Mouse (Mus musculus) CH12.LX (cell line): ENCODE measurements around the gene Clock. TPM values are rescaled to one million over a fixed set of nuclear protein-coding genes. Genes with fewer than 3 reads are reported as not detected.

Source experiments
- DNase-seq: peaks from one replicate; pipeline ENCODE4 v3.0.0-alpha.2; 2013; ENCODE audit errors: extremely low read depth
- H3K27ac ChIP-seq: 2 replicates; pipeline ENCODE4 v1.5.1; 2012; ENCODE audit warnings: low read depth, mild to moderate bottlenecking, control low read depth, moderate library complexity; ENCODE audit not compliant: insufficient read depth
- H3K27me3 ChIP-seq: replicated peaks from 2 replicates; pipeline ENCODE3; 2012; ENCODE audit warnings: inconsistent platforms
- H3K36me3 ChIP-seq, 2 experiments: replicated peaks in 1 of 2; 2 replicates each; pipeline versions ENCODE3 to v1.6.1; 2012; ENCODE audit warnings: inconsistent platforms in 1 of 2, low read length in 1 of 2, mild to moderate bottlenecking in 1 of 2, mixed read lengths in 1 of 2, moderate library complexity in 1 of 2; ENCODE audit not compliant: control insufficient read depth in 1 of 2, insufficient read depth in 1 of 2
- H3K4me1 ChIP-seq, 2 experiments: 2 replicates each; pipeline ENCODE4 v1.6.1; 2012; ENCODE audit warnings: inconsistent platforms in 1 of 2, moderate library complexity in 1 of 2; ENCODE audit not compliant: insufficient read depth in 2 of 2, control insufficient read depth in 1 of 2
- H3K4me2 ChIP-seq: 2 replicates; pipeline ENCODE4 v1.6.1; 2012; ENCODE audit warnings: low read depth, mild to moderate bottlenecking, control low read depth; ENCODE audit not compliant: poor library complexity, insufficient read depth, severe bottlenecking
- H3K4me3 ChIP-seq, 3 experiments: fragments of 150-350 bp in 1 of 3; sonication (generic) in 1 of 3; replicated peaks in 1 of 3; 2 replicates each; pipeline versions ENCODE3 to v1.5.1; 2011 to 2012; ENCODE audit warnings: low read depth in 2 of 3, low read length in 2 of 3, mild to moderate bottlenecking in 2 of 3, moderate library complexity in 2 of 3, control low read depth in 1 of 3, improper control_type of control experiment in 1 of 3, inconsistent platforms in 1 of 3, mixed read lengths in 1 of 3; ENCODE audit not compliant: poor library complexity in 1 of 3
- H3K79me2 ChIP-seq: replicated peaks from 2 replicates; pipeline ENCODE4 v1.6.1; 2012; ENCODE audit warnings: mild to moderate bottlenecking, moderate library complexity; ENCODE audit not compliant: control insufficient read depth, poor library complexity, insufficient read depth, severe bottlenecking; ENCODE audit errors: extremely low read depth
- H3K9ac ChIP-seq: 2 replicates; pipeline ENCODE4 v1.6.1; 2012; ENCODE audit warnings: low read depth, mild to moderate bottlenecking, control low read depth, moderate library complexity; ENCODE audit not compliant: insufficient read depth
- H3K9me3 ChIP-seq: replicated peaks from 2 replicates; pipeline ENCODE3; 2012; ENCODE audit warnings: low read length, inconsistent platforms, mixed read lengths
- BHLHE40 ChIP-seq: IDR thresholded peaks from 2 replicates; pipeline ENCODE4 v1.6.1; 2011; ENCODE audit warnings: mild to moderate bottlenecking, low read depth, low read length, improper control_type of control experiment
- CHD1 ChIP-seq: IDR thresholded peaks from 2 replicates; pipeline ENCODE4 v1.6.1; 2012; ENCODE audit warnings: low read depth, low read length, improper control_type of control experiment, inconsistent platforms
- CHD2 ChIP-seq: IDR thresholded peaks from 2 replicates; pipeline ENCODE4 v1.6.1; 2011; ENCODE audit warnings: low read length, improper control_type of control experiment
- CTCF ChIP-seq, 2 experiments: IDR thresholded peaks in 1 of 2; conservative IDR thresholded peaks in 1 of 2; 2 replicates each; pipeline ENCODE4 v1.5.1; 2011 to 2012; ENCODE audit warnings: low read depth in 2 of 2, low read length in 2 of 2, improper control_type of control experiment in 1 of 2, inconsistent platforms in 1 of 2, mild to moderate bottlenecking in 1 of 2, moderate library complexity in 1 of 2
- E2F4 ChIP-seq: IDR thresholded peaks from 2 replicates; pipeline ENCODE4 v1.6.1; 2011; ENCODE audit warnings: low read depth, low read length, improper control_type of control experiment; ENCODE audit not compliant: insufficient replicate concordance
- ELF1 ChIP-seq: IDR thresholded peaks from 2 replicates; pipeline ENCODE4 v1.6.1; 2014; ENCODE audit warnings: low read depth, mild to moderate bottlenecking, inconsistent platforms, low read length, improper control_type of control experiment
- EP300 ChIP-seq: IDR thresholded peaks from 2 replicates; pipeline ENCODE4 v1.6.1; 2011; ENCODE audit warnings: low read length, improper control_type of control experiment
- ETS1 ChIP-seq: conservative IDR thresholded peaks from 2 replicates; pipeline ENCODE4 v1.6.1; 2012; ENCODE audit warnings: low read depth, mild to moderate bottlenecking, inconsistent platforms, low read length, improper control_type of control experiment, moderate library complexity
- GABPA ChIP-seq: IDR thresholded peaks from 2 replicates; pipeline ENCODE4 v1.6.1; 2012; ENCODE audit warnings: low read depth, low read length, improper control_type of control experiment, inconsistent platforms; ENCODE audit not compliant: insufficient replicate concordance
- HCFC1 ChIP-seq: IDR thresholded peaks from 2 replicates; pipeline ENCODE4 v1.6.1; 2012; ENCODE audit warnings: low read depth, mild to moderate bottlenecking, inconsistent platforms, low read length, improper control_type of control experiment
- IRF4 ChIP-seq: IDR thresholded peaks from 2 replicates; pipeline ENCODE4 v1.6.1; 2014; ENCODE audit warnings: low read depth, mild to moderate bottlenecking, inconsistent platforms, low read length, improper control_type of control experiment
- JUN ChIP-seq: IDR thresholded peaks from 2 replicates; pipeline ENCODE4 v1.6.1; 2011; ENCODE audit warnings: low read depth, mild to moderate bottlenecking, low read length, improper control_type of control experiment, moderate library complexity; ENCODE audit not compliant: insufficient read depth
- JUND ChIP-seq: conservative IDR thresholded peaks from 2 replicates; pipeline ENCODE4 v1.6.1; 2011; ENCODE audit warnings: low read depth, low read length, improper control_type of control experiment
- KAT2A ChIP-seq: IDR thresholded peaks from 2 replicates; pipeline ENCODE4 v1.6.1; 2012; ENCODE audit warnings: low read length, improper control_type of control experiment, inconsistent platforms; ENCODE audit not compliant: insufficient replicate concordance
- MAFK ChIP-seq: IDR thresholded peaks from 2 replicates; pipeline ENCODE4 v1.6.1; 2011; ENCODE audit warnings: low read length, improper control_type of control experiment; ENCODE audit not compliant: insufficient replicate concordance
- MAX ChIP-seq: IDR thresholded peaks from 2 replicates; pipeline ENCODE4 v1.6.1; 2011; ENCODE audit warnings: low read length, improper control_type of control experiment
- MAZ ChIP-seq: IDR thresholded peaks from 2 replicates; pipeline ENCODE4 v1.6.1; 2012; ENCODE audit warnings: low read depth, mild to moderate bottlenecking, inconsistent platforms, low read length, improper control_type of control experiment, moderate library complexity
- MEF2A ChIP-seq: IDR thresholded peaks from 2 replicates; pipeline ENCODE4 v1.6.1; 2014; ENCODE audit warnings: low read depth, mild to moderate bottlenecking, inconsistent platforms, low read length, improper control_type of control experiment, borderline replicate concordance
- MXI1 ChIP-seq: IDR thresholded peaks from 2 replicates; pipeline ENCODE4 v1.6.1; 2011; ENCODE audit warnings: mild to moderate bottlenecking, low read depth, low read length, improper control_type of control experiment
- MYC ChIP-seq: IDR thresholded peaks from 2 replicates; pipeline ENCODE4 v1.6.1; 2011; ENCODE audit warnings: low read depth, mild to moderate bottlenecking, improper control_type of control experiment, low read length
- NELFE ChIP-seq: IDR thresholded peaks from 2 replicates; pipeline ENCODE4 v1.6.1; 2011; ENCODE audit warnings: low read depth, low read length, improper control_type of control experiment
- NRF1 ChIP-seq: IDR thresholded peaks from 2 replicates; pipeline ENCODE4 v1.6.1; 2014; ENCODE audit warnings: low read depth, mild to moderate bottlenecking, inconsistent platforms, low read length, improper control_type of control experiment, moderate library complexity
- PAX5 ChIP-seq: IDR thresholded peaks from 2 replicates; pipeline ENCODE4 v1.6.1; 2012; ENCODE audit warnings: low read length, inconsistent platforms, mixed read lengths
- POLR2A ChIP-seq: IDR thresholded peaks from 2 replicates; pipeline ENCODE4 v1.6.1; 2011; ENCODE audit warnings: low read depth, mild to moderate bottlenecking, improper control_type of control experiment, low read length
- POLR2AphosphoS2 ChIP-seq: IDR thresholded peaks from 2 replicates; pipeline ENCODE4 v1.6.1; 2011; ENCODE audit warnings: low read depth, low read length, improper control_type of control experiment
- RAD21 ChIP-seq: IDR thresholded peaks from 2 replicates; pipeline ENCODE4 v1.6.1; 2011; ENCODE audit warnings: low read depth, mild to moderate bottlenecking, low read length, improper control_type of control experiment, moderate library complexity
- RCOR1 ChIP-seq: conservative IDR thresholded peaks from 2 replicates; pipeline ENCODE4 v1.6.1; 2012; ENCODE audit warnings: low read depth, mild to moderate bottlenecking, inconsistent platforms, low read length, improper control_type of control experiment
- SIN3A ChIP-seq: IDR thresholded peaks from 2 replicates; pipeline ENCODE4 v1.6.1; 2012; ENCODE audit warnings: low read length, improper control_type of control experiment, inconsistent platforms
- SMC3 ChIP-seq: IDR thresholded peaks from 2 replicates; pipeline ENCODE4 v1.6.1; 2011; ENCODE audit warnings: low read depth, low read length, improper control_type of control experiment
- TBP ChIP-seq: conservative IDR thresholded peaks from 2 replicates; pipeline ENCODE4 v1.6.1; 2011; ENCODE audit warnings: low read depth, low read length, improper control_type of control experiment
- TCF12 ChIP-seq: IDR thresholded peaks from 2 replicates; pipeline ENCODE4 v1.6.1; 2014; ENCODE audit warnings: low read depth, mild to moderate bottlenecking, inconsistent platforms, low read length, improper control_type of control experiment
- UBTF ChIP-seq: IDR thresholded peaks from 2 replicates; pipeline ENCODE4 v1.6.1; 2012; ENCODE audit warnings: low read depth, mild to moderate bottlenecking, inconsistent platforms, low read length, improper control_type of control experiment, moderate library complexity
- USF1 ChIP-seq: IDR thresholded peaks from 2 replicates; pipeline ENCODE4 v1.6.1; 2014; ENCODE audit warnings: low read depth, mild to moderate bottlenecking, inconsistent platforms, low read length, improper control_type of control experiment
- USF2 ChIP-seq: conservative IDR thresholded peaks from 2 replicates; pipeline ENCODE4 v1.6.1; 2011; ENCODE audit warnings: low read depth, low read length, improper control_type of control experiment
- ZC3H11A ChIP-seq: IDR thresholded peaks from 2 replicates; pipeline ENCODE4 v1.6.1; 2012; ENCODE audit warnings: low read depth, mild to moderate bottlenecking, inconsistent platforms, low read length, improper control_type of control experiment
- ZKSCAN1 ChIP-seq: IDR thresholded peaks from 2 replicates; pipeline ENCODE4 v1.6.1; 2012; ENCODE audit warnings: low read depth, inconsistent platforms, low read length, improper control_type of control experiment, borderline replicate concordance
- ZMIZ1 ChIP-seq: IDR thresholded peaks from 2 replicates; pipeline ENCODE4 v1.6.1; 2012; ENCODE audit warnings: low read depth, mild to moderate bottlenecking, inconsistent platforms, low read length, improper control_type of control experiment
- ZNF384 ChIP-seq: IDR thresholded peaks from 2 replicates; pipeline ENCODE4 v1.6.1; 2012; ENCODE audit warnings: low read depth, low read length, improper control_type of control experiment, inconsistent platforms
- dilution Hi-C: fragments of 300-500 bp; cut with MboI; formaldehyde crosslinking; loops from 2 replicates; pipeline ENCODE4 v1.14.3; 2020; ENCODE audit warnings: low sequenced_read_pairs; ENCODE audit not compliant: extremely low pct_unique_long_range_greater_than_20kb, extremely low pct_ligation_motif_present
- in situ Hi-C: fragments of 300-500 bp; cut with MboI; formaldehyde crosslinking; loops from 3 replicates; pipeline ENCODE4 v1.14.3; 2019; ENCODE audit warnings: low sequenced_read_pairs, low pct_ligation_motif_present, low pct_unique_long_range_greater_than_20kb, mixed read lengths
- polyA plus RNA-seq: library from polyadenylated mRNA; unstranded; fragments of >175 nt; gene quantifications from 2 replicates; pipeline ENCODE4 v1.2.1, GENCODE M21; 2012; ENCODE audit warnings: low read depth; ENCODE audit not compliant: insufficient read length
- total RNA-seq, 2 experiments: library from RNA; depleted of rRNA; stranded (reverse); fragments of 300-350 nt in 1 of 2; fragments of >200 nt in 1 of 2; gene quantifications; 2 replicates each; pipeline ENCODE4 v1.2.3; 2012 to 2014

Gene Clock
- total and polyA plus RNA-seq, 3 experiments = 3.2 to 8.0 (median 4.5) TPM

DNA sequence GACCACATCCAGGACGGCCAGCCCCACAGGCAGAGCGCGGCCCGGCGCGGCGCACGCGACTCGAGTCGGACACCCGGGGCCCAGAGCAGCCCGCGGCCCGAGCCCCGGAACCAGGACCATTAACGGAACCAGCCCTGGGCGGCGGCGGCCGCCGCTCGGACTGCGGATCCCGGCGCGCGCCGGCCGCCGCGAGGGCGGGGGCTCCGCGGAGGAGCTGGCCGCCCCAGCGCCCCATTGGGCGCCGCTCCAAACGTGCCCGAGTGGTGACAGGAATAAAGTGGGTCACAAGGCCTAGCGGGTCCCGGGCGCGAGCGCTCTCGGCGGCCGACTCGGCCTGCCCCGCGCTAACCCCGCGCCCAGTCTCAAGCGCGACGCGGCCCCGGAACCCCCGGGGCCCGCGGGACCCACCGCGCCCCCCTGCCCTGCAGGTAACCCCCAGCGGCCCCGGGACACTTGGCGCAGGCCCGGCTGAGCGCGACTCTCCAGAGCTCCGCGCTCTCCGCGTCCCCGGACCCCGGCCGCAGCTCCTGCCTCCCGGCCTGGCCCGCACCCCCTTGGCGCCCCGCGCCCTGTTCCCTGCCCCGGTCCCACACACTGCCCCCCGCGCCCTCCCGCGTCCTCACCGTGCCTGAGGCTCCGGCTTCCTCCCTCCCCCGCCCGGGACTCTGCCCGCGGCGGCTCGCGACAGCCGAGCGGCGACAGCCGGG, 694 bp downstream of the Clock start:
- DNase-seq = peak; percentile 43
- H3K79me2 ChIP-seq = 0 out of 2 replicates have a peak, but pooled peaks cover 2% of the 10 kb centered on the region

DNA sequence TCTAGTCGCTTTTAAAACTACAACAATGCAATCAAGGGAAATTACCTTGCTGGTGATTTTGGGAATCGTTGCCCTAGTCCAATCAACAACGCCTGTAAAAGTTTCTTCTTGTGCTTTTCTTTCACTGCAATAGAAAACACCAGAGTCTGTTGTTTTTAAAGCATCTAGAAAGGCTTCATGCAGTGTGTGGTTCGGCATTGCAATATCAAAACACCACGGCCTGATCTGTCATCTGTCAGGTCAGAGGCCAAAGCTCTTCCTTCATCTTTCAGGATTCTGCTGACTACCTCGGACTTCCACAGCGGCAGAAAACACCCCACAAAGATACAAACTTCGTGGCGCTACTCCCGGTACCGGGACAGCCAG, 1.2 kb downstream of the Clock start:
- dilution Hi-C loops (no loop called here), in situ Hi-C loops (no loop called here)
- Histone ChIP-seq H3K9ac (peak overlapping the region; percentile 86), H3K9me3 (no peaks in the 10 kb centered on the region), H3K36me3 (peaks cover 0 to 6% of the 10 kb centered on the region in 2 experiments), H3K27ac (no peak overlapping the region), H3K4me3 (peak overlapping the region; percentile 54 to 97 (median 96)), H3K4me2 (peak overlapping the region; percentile 91), H3K27me3 (peaks cover 3% of the 10 kb centered on the region), H3K4me1 (peaks cover 0 to 10% of the 10 kb centered on the region in 2 experiments; a peak in 2 of 4 replicates), H3K79me2 (peaks cover 4% of the 10 kb centered on the region; the same call in 1 of the 2 replicates)
- TF ChIP-seq GABPA (no peak), JUN (no peak), KAT2A (no peak), HCFC1 (no peak), CHD2 (no peak), EP300 (no peak), BHLHE40 (no peak), USF2 (no peak), NRF1 (no peak), IRF4 (no peak), ETS1 (no peak)
- DNase-seq = peak; percentile 13

More for the DNA sequence above, 694 bp downstream of the Clock start:
- in situ Hi-C loops = no loop called here
- H3K4me3 ChIP-seq = peak overlapping the region; percentile 64 to 97 (median 96)
- H3K4me2 ChIP-seq = peak overlapping the region; percentile 91
- TF ChIP-seq UBTF = peak; percentile 70
- TF ChIP-seq MEF2A = 0 out of 2 replicates have a peak, but pooled peaks have one; percentile 12
- no peak for TF ChIP-seq E2F4
- no peak for TF ChIP-seq POLR2A
- peak; percentile 59 for TF ChIP-seq MXI1
- no peak; the same call in 1 of the 2 replicates for TF ChIP-seq NELFE
- TF ChIP-seq BHLHE40 = peak; percentile 91
- no peak for TF ChIP-seq MYC
- no peak for TF ChIP-seq NRF1
- TF ChIP-seq IRF4 = no peak
- no peak for TF ChIP-seq CTCF (conservative IDR thresholded peaks at IDR 0.05 in 1 of 2, IDR thresholded peaks at IDR 0.05 in 1 of 2; ENCODE audit: low read depth in 2 of 2, low read length in 2 of 2)
- no peak for TF ChIP-seq GABPA
- no peak for TF ChIP-seq ELF1
- TF ChIP-seq PAX5 = no peak
- TF ChIP-seq TCF12 = no peak
- TF ChIP-seq ZC3H11A = no peak
- TF ChIP-seq RAD21 = no peak
- peak; percentile 64 for TF ChIP-seq SIN3A
- TF ChIP-seq USF2 = no peak
- TF ChIP-seq ZNF384 = no peak
- TF ChIP-seq JUN = no peak
- no peak for TF ChIP-seq SMC3
- no peak for TF ChIP-seq KAT2A
- TF ChIP-seq MAZ = no peak
- no peak; the same call in 1 of the 2 replicates for TF ChIP-seq CHD2
- TF ChIP-seq ZMIZ1 = no peak
- TF ChIP-seq CHD1 = 0 out of 2 replicates have a peak, but pooled peaks have one; percentile 46
- no peak for TF ChIP-seq MAFK
- TF ChIP-seq JUND = no peak
- TF ChIP-seq ETS1 = no peak
- TF ChIP-seq ZKSCAN1 = no peak
- no peak for TF ChIP-seq POLR2AphosphoS2
- peak; percentile 27; the same call in 1 of the 2 replicates for TF ChIP-seq HCFC1
- no peak for TF ChIP-seq USF1
- TF ChIP-seq RCOR1 = no peak
- no peak for TF ChIP-seq EP300
- TF ChIP-seq MAX = no peak
- no peak for TF ChIP-seq TBP
- TF ChIP-seq, all 38 proteins: peak for 7
- H3K4me1 ChIP-seq = peaks cover 0 to 10% of the 10 kb centered on the region in 2 experiments; a peak in 2 of 4 replicates
- H3K9me3 ChIP-seq = no peaks in the 10 kb centered on the region
- dilution Hi-C loops = no loop called here
- peaks cover 0 to 6% of the 10 kb centered on the region in 2 experiments for H3K36me3 ChIP-seq
- H3K27me3 ChIP-seq = peaks cover 3% of the 10 kb centered on the region
- peak overlapping the region; percentile 34 for H3K27ac ChIP-seq
- peak overlapping the region; percentile 86 for H3K9ac ChIP-seq
